ENCODE assay signal across 9 mouse cellular contexts in the genomic region with DNA sequence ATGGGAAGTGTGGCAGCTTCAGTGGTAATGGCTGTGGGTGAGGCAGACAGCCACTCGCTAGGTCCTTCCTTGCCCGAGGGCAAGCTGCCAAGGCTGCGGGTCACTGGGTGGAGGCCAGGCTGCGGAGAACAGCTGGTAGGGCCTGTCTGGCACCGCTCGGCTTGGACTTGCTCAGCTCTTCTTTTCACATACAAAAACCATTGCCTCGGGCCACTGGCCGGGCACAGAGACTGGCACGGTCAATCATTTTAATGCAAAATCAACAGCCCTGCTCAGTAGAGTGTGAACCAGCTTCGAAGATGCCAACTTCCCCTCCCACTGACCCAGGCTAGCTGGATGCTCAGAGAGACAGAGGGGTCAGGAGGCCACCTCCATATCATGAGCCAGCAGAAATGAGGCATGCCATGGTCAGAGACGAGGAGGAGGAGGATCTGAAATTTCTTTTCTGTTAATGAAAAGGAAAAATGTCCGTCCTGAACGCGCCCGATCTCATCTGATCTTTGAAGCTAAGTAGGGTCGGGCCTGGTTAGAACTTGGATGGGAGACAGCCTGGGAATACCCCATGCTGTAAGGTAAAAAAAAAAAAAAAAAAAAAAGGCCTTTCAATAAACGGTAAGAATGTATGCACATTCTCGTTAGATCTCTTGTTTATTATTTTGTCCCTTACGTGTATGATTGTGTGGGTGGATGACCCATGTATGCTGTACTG. TPM values are rescaled to one million over a fixed set of nuclear protein-coding genes. Genes with fewer than 3 reads are reported as not detected.
DNase-seq lines count a peak whose midpoint lies in the region; ATAC-seq lines count a peak whose summit lies in the region.
"Had no signal": no experiment of that assay in that cellular context is flagged by ENCODE, and none has a peak within 500 bp of the region (broad histone marks: within the 10 kb centered on the region; RNA-seq: fewer than 3 reads in every experiment).

No protein-coding gene starts in this region.

- WGBS in embryonic facial prominence, embryonic 15.5 days = 67% methylated on average over 19 of the region's 19 CpGs
- WGBS in midbrain, embryonic 15.5 days = 76% methylated on average over 19 of the region's 19 CpGs
- 86% methylated on average over 19 of the region's 19 CpGs for WGBS in intestine, embryonic 16.5 days

- no peaks in the 10 kb centered on the region for H3K27me3 ChIP-seq in embryonic facial prominence, embryonic 15.5 days
- no peaks in the 10 kb centered on the region for H3K27me3 ChIP-seq in midbrain, embryonic 15.5 days (replicated peaks)
- no peaks in the 10 kb centered on the region for H3K27me3 ChIP-seq in intestine, embryonic 16.5 days (replicated peaks; ENCODE audit: control insufficient read depth, insufficient read depth, low read length)

- no peaks in the 10 kb centered on the region for H3K36me3 ChIP-seq in embryonic facial prominence, embryonic 15.5 days
- no peaks in the 10 kb centered on the region for H3K36me3 ChIP-seq in midbrain, embryonic 15.5 days (replicated peaks)
- H3K36me3 ChIP-seq in intestine, embryonic 16.5 days (ENCODE audit: control insufficient read depth, insufficient read depth, low read length) = no peaks in the 10 kb centered on the region
- H3K36me3 ChIP-seq: heart, embryonic 13.5 days had no signal

- ATAC-seq in embryonic facial prominence, embryonic 15.5 days (ENCODE audit: insufficient number of reproducible peaks, low FRiP score, low TSS enrichment, low read depth) = peak; percentile 43; the same call in 1 of the 2 replicates
- ATAC-seq in midbrain, embryonic 15.5 days (replicated peaks) = peak; percentile 86
- ATAC-seq in intestine, embryonic 16.5 days = no peak
- no peak for ATAC-seq in megakaryocyte, adult 5-6 weeks (ENCODE audit: poor library complexity, severe bottlenecking)

- H3K4me3 ChIP-seq in embryonic facial prominence, embryonic 15.5 days (replicated peaks) = no peak overlapping the region
- no peak overlapping the region for H3K4me3 ChIP-seq in midbrain, embryonic 15.5 days
- no peak overlapping the region for H3K4me3 ChIP-seq in intestine, embryonic 16.5 days (ENCODE audit: low read length)
- H3K4me3 ChIP-seq: heart, embryonic 13.5 days had no signal

- H3K4me2 ChIP-seq in embryonic facial prominence, embryonic 15.5 days (replicated peaks) = no peak overlapping the region
- no peak overlapping the region for H3K4me2 ChIP-seq in midbrain, embryonic 15.5 days
- no peak overlapping the region for H3K4me2 ChIP-seq in intestine, embryonic 16.5 days (ENCODE audit: low read depth, low read length)
- H3K4me2 ChIP-seq: heart, embryonic 13.5 days had no signal

- H3K27ac ChIP-seq in embryonic facial prominence, embryonic 15.5 days (replicated peaks) = no peak overlapping the region
- no peak overlapping the region for H3K27ac ChIP-seq in midbrain, embryonic 15.5 days
- H3K27ac ChIP-seq in intestine, embryonic 16.5 days (ENCODE audit: low read length) = no peak overlapping the region
- H3K27ac ChIP-seq: heart, embryonic 13.5 days had no signal

- intact Hi-C loops in heart, postnatal 10 days (cut with DNase I) = no loop called here

- peak; percentile 22 for DNase-seq in urinary bladder, adult 2 months (ENCODE audit: low spot score)
- no peak for DNase-seq in urinary bladder, postnatal 10 days (ENCODE audit: low spot score)
- DNase-seq in heart, postnatal 10 days = peak; percentile 79
- DNase-seq in layer of hippocampus, adult 8-10 months (ENCODE audit: low spot score in 2 of 2) = peak; percentile 30 to 44

- no peaks in the 10 kb centered on the region for H3K4me1 ChIP-seq in embryonic facial prominence, embryonic 15.5 days
- H3K4me1 ChIP-seq in midbrain, embryonic 15.5 days = no peaks in the 10 kb centered on the region
- H3K4me1 ChIP-seq in intestine, embryonic 16.5 days (ENCODE audit: control insufficient read depth, insufficient read depth, low read length) = no peaks in the 10 kb centered on the region

- no peaks in the 10 kb centered on the region for H3K9me3 ChIP-seq in embryonic facial prominence, embryonic 15.5 days (replicated peaks)
- H3K9me3 ChIP-seq in midbrain, embryonic 15.5 days = no peaks in the 10 kb centered on the region
- no peaks in the 10 kb centered on the region for H3K9me3 ChIP-seq in intestine, embryonic 16.5 days (ENCODE audit: control insufficient read depth, low read length)
- H3K9me3 ChIP-seq: heart, embryonic 13.5 days had no signal

- no peak overlapping the region for H3K9ac ChIP-seq in embryonic facial prominence, embryonic 15.5 days
- no peak overlapping the region for H3K9ac ChIP-seq in midbrain, embryonic 15.5 days
- H3K9ac ChIP-seq in intestine, embryonic 16.5 days (ENCODE audit: low read depth, low read length) = no peak overlapping the region
- H3K9ac ChIP-seq: heart, embryonic 13.5 days had no signal

RNA-seq across cellular contexts. Expression of gene Col4a3, which starts 48.0 kb away (rescaled TPM):
- polyA plus RNA-seq in urinary bladder, adult 2 months (2012; rRNA removed) = 0.94 and 1.0 TPM in 2 replicates
- polyA plus RNA-seq in embryonic facial prominence, embryonic 15.5 days (2015; fragmentation: Nextera tagmentation; extraction: Ambion mirVana) = 0.13 and 0.26 TPM in 2 replicates
- total RNA-seq in heart, postnatal 10 days (2021) = 1 to 10 TPM; 3.5 to 3.6 TPM
- under 1 TPM; 0.31 to 0.50 (median 0.41) TPM for total RNA-seq in layer of hippocampus, adult 8-10 months (2022)
- 0.19 and 0.25 TPM in 2 replicates for polyA plus RNA-seq in midbrain, embryonic 15.5 days (2015; fragmentation: Nextera tagmentation; extraction: Ambion mirVana)
- polyA plus RNA-seq in intestine, embryonic 16.5 days (2015; fragmentation: Nextera tagmentation; extraction: Ambion mirVana) = 0.16 and 0.21 TPM in 2 replicates
- not detected in 2 replicates for total RNA-seq in megakaryocyte, adult 5-6 weeks (2015)
- not detected in 2 replicates for total RNA-seq in megakaryocyte, adult 5-6 weeks (2017)

RNA-seq across cellular contexts. Expression of gene Col4a4, which starts 48.0 kb away (rescaled TPM):
- 1.3 and 1.4 TPM in 2 replicates for polyA plus RNA-seq in urinary bladder, adult 2 months (2012; rRNA removed)
- 0.09 and 0.14 TPM in 2 replicates for polyA plus RNA-seq in embryonic facial prominence, embryonic 15.5 days (2015; fragmentation: Nextera tagmentation; extraction: Ambion mirVana)
- total RNA-seq in heart, postnatal 10 days (2021) = 10 to 100 TPM in 1 of 2 experiments, 1 to 10 TPM in 1; 8.9 to 10.6 TPM
- total RNA-seq in layer of hippocampus, adult 8-10 months (2022) = under 1 TPM; 0.73 to 0.90 (median 0.81) TPM
- polyA plus RNA-seq in midbrain, embryonic 15.5 days (2015; fragmentation: Nextera tagmentation; extraction: Ambion mirVana) = 0.09 and 0.13 TPM in 2 replicates
- 0.05 and 0.20 TPM in 2 replicates for polyA plus RNA-seq in intestine, embryonic 16.5 days (2015; fragmentation: Nextera tagmentation; extraction: Ambion mirVana)
- not detected in 2 replicates for total RNA-seq in megakaryocyte, adult 5-6 weeks (2015)
- not detected in 2 replicates for total RNA-seq in megakaryocyte, adult 5-6 weeks (2017)

Comparison
In these comparisons a context has a peak if more than half of its experiments do, and no peak if none do; other contexts are left out.
1. ATAC-seq: peak in embryonic facial prominence, embryonic 15.5 days (single experiment) and midbrain, embryonic 15.5 days (single experiment); none in intestine, embryonic 16.5 days (single experiment) and megakaryocyte, adult 5-6 weeks (single experiment).